Mouse (Mus musculus) heart, adult 2 months (tissue): ENCODE data around the gene Vkorc1.

Experiments
- EP300 ChIP-seq: fragments of 200-500 bp; IDR thresholded peaks from 2 replicates; pipeline ENCODE4 v1.6.1; 2011; ENCODE audit warnings: low read depth, low read length, control low read depth; ENCODE audit not compliant: insufficient read depth
- POLR2A ChIP-seq: fragments of 200-500 bp; IDR thresholded peaks from 2 replicates; pipeline ENCODE4 v1.6.1; 2011; ENCODE audit warnings: mild to moderate bottlenecking, low read depth, low read length, control low read depth; ENCODE audit not compliant: insufficient read depth

GRCm38 (mm10) chr7:127888821-127889220 is 6.6 kb downstream of the Vkorc1 start:
- no peak for TF ChIP-seq EP300
- no peak for TF ChIP-seq POLR2A
